Mouse (Mus musculus): Measurements from ENCODE around the gene Ptdss2. TPM values are rescaled to one million over a fixed set of nuclear protein-coding genes. Genes with fewer than 3 reads are reported as not detected.

Gene Ptdss2
- polyA plus RNA-seq, 1 experiment from 2014 or later = 64.5 TPM

DNA sequence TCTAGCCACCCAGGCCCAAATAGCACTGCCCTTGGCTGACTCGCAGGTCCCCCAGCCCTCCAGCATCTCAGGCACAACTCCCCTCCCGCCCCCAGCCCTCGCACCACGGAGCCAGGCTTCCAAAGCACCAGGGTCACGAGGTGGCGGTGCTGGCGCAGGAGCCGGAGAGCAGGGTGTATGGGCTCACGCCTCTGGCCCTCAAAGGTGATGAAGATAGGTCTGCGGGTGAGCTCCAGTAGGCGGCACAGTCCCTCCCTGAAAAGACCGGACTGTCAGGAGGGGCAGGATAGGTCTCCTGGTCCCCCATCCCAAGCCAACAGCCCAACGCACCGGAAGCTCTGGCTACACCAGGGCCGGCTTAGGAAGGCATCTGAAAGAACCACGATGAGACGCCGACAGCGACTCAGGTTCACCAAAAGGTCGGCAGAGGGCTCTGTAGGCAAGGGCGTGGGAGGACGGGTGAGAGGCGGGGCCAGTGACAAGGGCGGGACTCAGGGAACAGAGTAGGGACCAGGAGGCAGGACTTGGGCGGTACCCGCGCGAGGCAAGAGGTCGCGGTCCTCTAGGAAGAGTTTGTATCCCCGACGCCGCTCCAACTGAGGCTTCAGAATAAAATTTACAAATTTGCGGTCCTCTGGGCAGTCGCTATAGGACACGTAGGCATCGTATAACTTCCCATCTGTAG is 30.0 kb upstream of the Ptdss2 start:
- peak; percentile 91 for DNase-seq (ENCODE audit: low spot score)
- H3K4me2 ChIP-seq (ENCODE audit: low read depth, low read length) = peak overlapping the region; percentile 44
- peak; percentile 95 for ATAC-seq (ENCODE audit: low read depth)
- peak overlapping the region; percentile 13 for H3K4me3 ChIP-seq (ENCODE audit: low read depth, low read length)
- no peak overlapping the region for H3K27ac ChIP-seq (replicated peaks; ENCODE audit: low read depth, low read length)
- H3K4me1 ChIP-seq (ENCODE audit: control insufficient read depth, insufficient read depth, low read length) = no peaks in the 10 kb centered on the region
- H3K27me3 ChIP-seq (replicated peaks; ENCODE audit: control insufficient read depth, insufficient read depth, low read length) = peaks cover 28% of the 10 kb centered on the region
- H3K9me3 ChIP-seq (ENCODE audit: control insufficient read depth, low read length) = no peaks in the 10 kb centered on the region
- H3K9ac ChIP-seq (ENCODE audit: low read depth, low read length) = no peak overlapping the region
- 9% methylated on average over 28 of the region's 37 CpGs for WGBS
- H3K36me3 ChIP-seq (ENCODE audit: control insufficient read depth, insufficient read depth, low read length) = no peaks in the 10 kb centered on the region

GRCm38 (mm10) chr7:141093950-141094349 is 28.2 kb upstream of the Ptdss2 start:
- WGBS = 83% methylated on average over 6 of the region's 6 CpGs
- no peaks in the 10 kb centered on the region for H3K4me1 ChIP-seq (ENCODE audit: control insufficient read depth, insufficient read depth, low read length)
- peaks cover 24% of the 10 kb centered on the region for H3K27me3 ChIP-seq (replicated peaks; ENCODE audit: control insufficient read depth, insufficient read depth, low read length)
- no peak overlapping the region for H3K9ac ChIP-seq (ENCODE audit: low read depth, low read length)
- no peak for DNase-seq (ENCODE audit: low spot score)
- no peak overlapping the region for H3K4me3 ChIP-seq (ENCODE audit: low read depth, low read length)
- no peak overlapping the region for H3K4me2 ChIP-seq (ENCODE audit: low read depth, low read length)
- no peaks in the 10 kb centered on the region for H3K9me3 ChIP-seq (ENCODE audit: control insufficient read depth, low read length)
- H3K36me3 ChIP-seq (ENCODE audit: control insufficient read depth, insufficient read depth, low read length) = no peaks in the 10 kb centered on the region
- H3K27ac ChIP-seq (replicated peaks; ENCODE audit: low read depth, low read length) = no peak overlapping the region
- no peak for ATAC-seq (ENCODE audit: low read depth)

- H3K4me1 ChIP-seq (ENCODE audit: control insufficient read depth, insufficient read depth, low read length) = no peaks in the 10 kb centered on the region
- DNase-seq (ENCODE audit: low spot score) (no peak), ATAC-seq (ENCODE audit: low read depth) (no peak)
- H3K4me3 ChIP-seq (ENCODE audit: low read depth, low read length) = no peak overlapping the region
- no peak overlapping the region for H3K4me2 ChIP-seq (ENCODE audit: low read depth, low read length)
- no peak overlapping the region for H3K9ac ChIP-seq (ENCODE audit: low read depth, low read length)
- WGBS = 60% methylated on average over 14 of the region's 15 CpGs
- H3K9me3 ChIP-seq (ENCODE audit: control insufficient read depth, low read length) = no peaks in the 10 kb centered on the region
- H3K27ac ChIP-seq (replicated peaks; ENCODE audit: low read depth, low read length) = no peak overlapping the region
- H3K27me3 ChIP-seq (replicated peaks; ENCODE audit: control insufficient read depth, insufficient read depth, low read length) = peaks cover 24% of the 10 kb centered on the region
- no peaks in the 10 kb centered on the region for H3K36me3 ChIP-seq (ENCODE audit: control insufficient read depth, insufficient read depth, low read length)
Measured at GRCm38 (mm10) chr7:141094487-141095205, 27.5 kb upstream of the Ptdss2 start.

- H3K4me1 ChIP-seq (ENCODE audit: control insufficient read depth, insufficient read depth, low read length) = 0 out of 2 replicates have a peak, but pooled peaks cover 4% of the 10 kb centered on the region
- H3K4me3 ChIP-seq (ENCODE audit: low read depth, low read length) = no peak overlapping the region
- no peak overlapping the region for H3K27ac ChIP-seq (replicated peaks; ENCODE audit: low read depth, low read length)
- no peaks in the 10 kb centered on the region for H3K9me3 ChIP-seq (ENCODE audit: control insufficient read depth, low read length)
- no peaks in the 10 kb centered on the region for H3K36me3 ChIP-seq (ENCODE audit: control insufficient read depth, insufficient read depth, low read length)
- ATAC-seq (ENCODE audit: low read depth) = no peak
- H3K27me3 ChIP-seq (replicated peaks; ENCODE audit: control insufficient read depth, insufficient read depth, low read length) = peaks cover 33% of the 10 kb centered on the region
- WGBS = 84% methylated on average over 6 of the region's 6 CpGs
- no peak for DNase-seq (ENCODE audit: low spot score)
- no peak overlapping the region for H3K9ac ChIP-seq (ENCODE audit: low read depth, low read length)
- H3K4me2 ChIP-seq (ENCODE audit: low read depth, low read length) = 0 out of 2 replicates have a peak overlapping the region, but pooled peaks have one; percentile 0
Measured at GRCm38 (mm10) chr7:141096021-141096420, 26.2 kb upstream of the Ptdss2 start.

- H3K27me3 ChIP-seq (replicated peaks; ENCODE audit: control insufficient read depth, insufficient read depth, low read length) = peaks cover 33% of the 10 kb centered on the region
- peak; percentile 51 for DNase-seq (ENCODE audit: low spot score)
- no peak overlapping the region for H3K27ac ChIP-seq (replicated peaks; ENCODE audit: low read depth, low read length)
Measured at GRCm38 (mm10) chr7:141096649-141097056, 25.5 kb upstream of the Ptdss2 start.

GRCm38 (mm10) chr7:141097177-141097576 is 25.0 kb upstream of the Ptdss2 start:
- no peak overlapping the region for H3K4me3 ChIP-seq (ENCODE audit: low read depth, low read length)
- peaks cover 35% of the 10 kb centered on the region for H3K27me3 ChIP-seq (replicated peaks; ENCODE audit: control insufficient read depth, insufficient read depth, low read length)
- H3K36me3 ChIP-seq (ENCODE audit: control insufficient read depth, insufficient read depth, low read length) = no peaks in the 10 kb centered on the region
- ATAC-seq (ENCODE audit: low read depth) (no peak), DNase-seq (ENCODE audit: low spot score) (no peak)
- no peaks in the 10 kb centered on the region for H3K9me3 ChIP-seq (ENCODE audit: control insufficient read depth, low read length)
- H3K9ac ChIP-seq (ENCODE audit: low read depth, low read length) = no peak overlapping the region
- no peak overlapping the region for H3K4me2 ChIP-seq (ENCODE audit: low read depth, low read length)
- WGBS = 77% methylated on average over 5 of the region's 5 CpGs
- 0 out of 2 replicates have a peak, but pooled peaks cover 4% of the 10 kb centered on the region for H3K4me1 ChIP-seq (ENCODE audit: control insufficient read depth, insufficient read depth, low read length)
- no peak overlapping the region for H3K27ac ChIP-seq (replicated peaks; ENCODE audit: low read depth, low read length)

More at GRCm38 (mm10) chr7:141096649-141097056, 25.5 kb upstream of the Ptdss2 start:
- Histone ChIP-seq H3K4me3 (ENCODE audit: low read depth, low read length) (no peak overlapping the region), H3K9ac (ENCODE audit: low read depth, low read length) (no peak overlapping the region), H3K9me3 (ENCODE audit: control insufficient read depth, low read length) (no peaks in the 10 kb centered on the region), H3K4me2 (ENCODE audit: low read depth, low read length) (0 out of 2 replicates have a peak overlapping the region, but pooled peaks have one; percentile 0), H3K36me3 (ENCODE audit: control insufficient read depth, insufficient read depth, low read length) (no peaks in the 10 kb centered on the region), H3K4me1 (ENCODE audit: control insufficient read depth, insufficient read depth, low read length) (0 out of 2 replicates have a peak, but pooled peaks cover 4% of the 10 kb centered on the region)
- ATAC-seq (ENCODE audit: low read depth) = no peak
- 35% methylated on average over 6 of the region's 6 CpGs for WGBS

GRCm38 (mm10) chr7:141099911-141100691 is 22.1 kb upstream of the Ptdss2 start, which contains the start of gene Sigirr:
Gene Sigirr, minus strand, starts transcription at chr7:141100572.
- H3K4me1 ChIP-seq (ENCODE audit: control insufficient read depth, insufficient read depth, low read length) = 0 out of 2 replicates have a peak, but pooled peaks cover 4% of the 10 kb centered on the region
- H3K9ac ChIP-seq (ENCODE audit: low read depth, low read length) = peak within 1 kb of the TSS; percentile 53
- peak within 1 kb of the TSS; percentile 75 for H3K4me2 ChIP-seq (ENCODE audit: low read depth, low read length)
- DNase-seq (ENCODE audit: low spot score) (peak; percentile 68), ATAC-seq (ENCODE audit: low read depth) (peak; percentile 78)
- H3K27ac ChIP-seq (replicated peaks; ENCODE audit: low read depth, low read length) = no peak within 1 kb of the TSS
- peaks cover 35% of the 10 kb centered on the region for H3K27me3 ChIP-seq (replicated peaks; ENCODE audit: control insufficient read depth, insufficient read depth, low read length)
- H3K4me3 ChIP-seq (ENCODE audit: low read depth, low read length) = peak within 1 kb of the TSS; percentile 40
- H3K36me3 ChIP-seq (ENCODE audit: control insufficient read depth, insufficient read depth, low read length) = no peaks in the 10 kb centered on the region
- no peaks in the 10 kb centered on the region for H3K9me3 ChIP-seq (ENCODE audit: control insufficient read depth, low read length)
- 1% methylated on average over 50 of the region's 56 CpGs for WGBS

DNA sequence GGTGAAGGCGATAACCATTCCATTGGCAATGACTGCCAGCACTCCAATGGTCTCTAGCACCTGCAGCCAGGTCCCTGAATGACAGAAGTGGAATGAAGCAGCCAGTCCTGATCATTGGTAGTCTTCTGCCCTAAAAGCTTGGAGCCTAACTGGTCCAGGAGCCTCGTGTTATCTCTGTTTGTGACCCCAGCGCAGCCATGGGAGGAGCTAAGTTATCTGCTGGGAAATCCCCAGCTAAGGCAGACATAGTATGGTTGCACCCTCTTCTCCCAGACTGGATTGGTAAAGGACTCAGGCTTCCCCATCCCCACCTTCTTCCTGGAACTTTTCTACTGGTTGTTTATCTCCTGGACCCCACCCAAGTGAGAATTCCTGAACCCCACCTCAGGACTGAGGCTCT is 19.0 kb upstream of the Ptdss2 start:
- no peak overlapping the region for H3K4me3 ChIP-seq (ENCODE audit: low read depth, low read length)
- H3K4me2 ChIP-seq (ENCODE audit: low read depth, low read length) = no peak overlapping the region
- H3K36me3 ChIP-seq (ENCODE audit: control insufficient read depth, insufficient read depth, low read length) = no peaks in the 10 kb centered on the region
- H3K27me3 ChIP-seq (replicated peaks; ENCODE audit: control insufficient read depth, insufficient read depth, low read length) = peaks cover 35% of the 10 kb centered on the region
- DNase-seq (ENCODE audit: low spot score) = no peak
- no peaks in the 10 kb centered on the region for H3K9me3 ChIP-seq (ENCODE audit: control insufficient read depth, low read length)
- 0 out of 2 replicates have a peak, but pooled peaks cover 4% of the 10 kb centered on the region for H3K4me1 ChIP-seq (ENCODE audit: control insufficient read depth, insufficient read depth, low read length)
- no peak overlapping the region for H3K9ac ChIP-seq (ENCODE audit: low read depth, low read length)
- no peak for ATAC-seq (ENCODE audit: low read depth)
- 71% methylated on average over 3 of the region's 3 CpGs for WGBS
- no peak overlapping the region for H3K27ac ChIP-seq (replicated peaks; ENCODE audit: low read depth, low read length)
